Mouse (Mus musculus): ENCODE measurements at regions not wholly inside any gene's neighbourhood (a gene's known extent, or its start where the extent isn't known, plus 50 kb on each side); places are given as distances from the start of the nearest gene placed in this dataset.

GRCm38 (mm10) chr6:102977122-102977521 is 404.2 kb upstream of the Cntn3 start:
- no peak overlapping the region for H3K4me2 ChIP-seq (replicated peaks)
- H3K9ac ChIP-seq (replicated peaks): no peak overlapping the region
- no peaks in the 10 kb centered on the region for H3K9me3 ChIP-seq
- H3K27me3 ChIP-seq: no peaks in the 10 kb centered on the region
- H3K36me3 ChIP-seq: no peaks in the 10 kb centered on the region
- no peaks in the 10 kb centered on the region for H3K4me1 ChIP-seq (replicated peaks)
- 92% methylated on average over 3 of the region's 3 CpGs for WGBS
- H3K27ac ChIP-seq: no peak overlapping the region
- H3K4me3 ChIP-seq (replicated peaks): no peak overlapping the region
- no peak for ATAC-seq

DNA sequence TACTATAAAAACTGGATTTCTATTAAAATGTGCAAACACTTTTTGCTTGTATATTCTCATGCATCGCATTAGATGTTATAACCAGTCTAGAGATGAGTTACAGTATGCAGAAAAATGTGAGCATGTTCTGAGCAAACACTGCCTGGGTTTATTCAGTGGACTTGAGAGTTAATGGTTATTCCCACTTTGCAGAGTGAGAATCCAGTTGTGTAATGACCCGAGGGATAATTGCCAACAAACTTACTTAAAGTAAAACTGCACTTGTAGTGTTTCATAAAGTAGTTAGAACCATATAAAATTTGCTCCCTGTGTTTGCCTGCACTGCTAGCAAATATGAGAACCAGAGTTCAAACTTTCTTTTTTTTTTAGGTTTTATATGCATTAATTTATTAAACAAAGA is 450.4 kb upstream of the Cntn3 start:
- Histone ChIP-seq H3K9ac (replicated peaks) (no peak overlapping the region), H3K4me3 (replicated peaks) (no peak overlapping the region), H3K4me1 (replicated peaks) (no peaks in the 10 kb centered on the region), H3K27ac (no peak overlapping the region), H3K36me3 (no peaks in the 10 kb centered on the region), H3K27me3 (no peaks in the 10 kb centered on the region), H3K9me3 (no peaks in the 10 kb centered on the region), H3K4me2 (replicated peaks) (no peak overlapping the region)
- 85% methylated on average over 2 of the region's 2 CpGs for WGBS
- ATAC-seq: no peak

DNA sequence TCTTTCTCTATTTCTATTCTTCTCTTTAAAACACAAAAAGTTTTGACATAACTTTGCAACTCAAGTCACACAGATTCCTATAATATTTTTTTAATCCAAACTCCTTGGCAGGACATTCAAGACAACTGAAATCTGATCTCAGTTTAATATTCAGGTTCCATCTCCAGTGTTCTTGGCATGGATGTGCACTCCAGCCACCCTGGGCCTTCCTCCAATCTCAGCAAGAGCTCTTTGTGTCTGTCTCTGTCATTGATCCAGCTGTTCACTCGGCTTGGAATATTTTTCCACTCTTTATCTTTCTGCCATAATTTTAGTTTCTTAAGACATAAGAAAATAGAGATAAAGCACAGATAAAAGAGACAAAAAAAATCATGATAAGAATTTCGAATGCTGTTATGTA is 451.1 kb upstream of the Cntn3 start:
- ATAC-seq: no peak
- Histone ChIP-seq H3K27me3 (no peaks in the 10 kb centered on the region), H3K27ac (no peak overlapping the region), H3K9ac (replicated peaks) (no peak overlapping the region), H3K4me3 (replicated peaks) (no peak overlapping the region), H3K9me3 (no peaks in the 10 kb centered on the region), H3K36me3 (no peaks in the 10 kb centered on the region), H3K4me1 (replicated peaks) (no peaks in the 10 kb centered on the region), H3K4me2 (replicated peaks) (no peak overlapping the region)
- whole genome bisulfite sequencing: 59% methylated on average over 2 of the region's 2 CpGs

- Histone ChIP-seq H3K36me3 (no peaks in the 10 kb centered on the region), H3K9ac (replicated peaks) (no peak overlapping the region), H3K4me2 (replicated peaks) (no peak overlapping the region), H3K4me1 (replicated peaks) (no peaks in the 10 kb centered on the region), H3K9me3 (no peaks in the 10 kb centered on the region), H3K27me3 (no peaks in the 10 kb centered on the region), H3K27ac (no peak overlapping the region), H3K4me3 (replicated peaks) (no peak overlapping the region)
- 77% methylated on average over 1 of the region's 1 CpGs for WGBS
- ATAC-seq: no peak
These were observed 455.2 kb upstream of the Cntn3 start for GRCm38 (mm10) chr6:103028150-103028549.

DNA sequence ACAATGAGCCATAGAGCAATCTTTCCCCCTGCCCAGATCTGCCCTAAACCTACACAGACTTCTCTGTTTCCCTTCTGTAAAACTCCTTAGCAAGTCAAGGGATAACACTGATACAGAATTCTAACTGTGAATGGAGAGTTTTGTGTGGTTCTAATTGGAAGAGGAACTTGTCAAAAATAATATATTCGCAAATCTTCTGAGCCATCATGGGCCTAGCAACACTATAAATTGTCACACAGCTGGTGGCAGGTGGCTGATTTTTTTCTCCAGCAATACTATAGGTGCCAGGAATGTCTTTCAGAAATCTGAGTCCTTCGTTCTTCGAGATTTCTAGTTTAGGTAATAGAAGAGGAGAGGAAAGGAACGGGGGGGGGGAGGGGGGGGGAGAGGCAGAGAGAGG is 460.5 kb upstream of the Cntn3 start:
- H3K4me2 ChIP-seq (replicated peaks): no peak overlapping the region
- H3K36me3 ChIP-seq: no peaks in the 10 kb centered on the region
- no peaks in the 10 kb centered on the region for H3K9me3 ChIP-seq
- H3K27me3 ChIP-seq: no peaks in the 10 kb centered on the region
- no peak for ATAC-seq
- H3K4me1 ChIP-seq (replicated peaks): no peaks in the 10 kb centered on the region
- H3K9ac ChIP-seq (replicated peaks): no peak overlapping the region
- H3K4me3 ChIP-seq (replicated peaks): no peak overlapping the region
- no peak overlapping the region for H3K27ac ChIP-seq
- WGBS: 31% methylated on average over 4 of the region's 4 CpGs

- Histone ChIP-seq H3K4me3 (replicated peaks) (no peak overlapping the region), H3K9ac (replicated peaks) (no peak overlapping the region), H3K36me3 (no peaks in the 10 kb centered on the region), H3K9me3 (no peaks in the 10 kb centered on the region), H3K4me1 (replicated peaks) (no peaks in the 10 kb centered on the region), H3K4me2 (replicated peaks) (no peak overlapping the region), H3K27me3 (no peaks in the 10 kb centered on the region), H3K27ac (no peak overlapping the region)
- ATAC-seq: no peak
- WGBS: 33% methylated on average over 7 of the region's 7 CpGs
These were observed 461.0 kb upstream of the Cntn3 start for GRCm38 (mm10) chr6:103033919-103034318.

GRCm38 (mm10) chr6:103060591-103060990 is 449.8 kb upstream of the Chl1 start:
- H3K27ac ChIP-seq: no peak overlapping the region
- H3K36me3 ChIP-seq: no peaks in the 10 kb centered on the region
- no peak overlapping the region for H3K4me3 ChIP-seq (replicated peaks)
- no peak overlapping the region for H3K4me2 ChIP-seq (replicated peaks)
- WGBS: 50% methylated on average over 5 of the region's 5 CpGs
- no peaks in the 10 kb centered on the region for H3K9me3 ChIP-seq
- no peak for ATAC-seq
- no peaks in the 10 kb centered on the region for H3K27me3 ChIP-seq
- H3K4me1 ChIP-seq (replicated peaks): no peaks in the 10 kb centered on the region
- no peak overlapping the region for H3K9ac ChIP-seq (replicated peaks)

DNA sequence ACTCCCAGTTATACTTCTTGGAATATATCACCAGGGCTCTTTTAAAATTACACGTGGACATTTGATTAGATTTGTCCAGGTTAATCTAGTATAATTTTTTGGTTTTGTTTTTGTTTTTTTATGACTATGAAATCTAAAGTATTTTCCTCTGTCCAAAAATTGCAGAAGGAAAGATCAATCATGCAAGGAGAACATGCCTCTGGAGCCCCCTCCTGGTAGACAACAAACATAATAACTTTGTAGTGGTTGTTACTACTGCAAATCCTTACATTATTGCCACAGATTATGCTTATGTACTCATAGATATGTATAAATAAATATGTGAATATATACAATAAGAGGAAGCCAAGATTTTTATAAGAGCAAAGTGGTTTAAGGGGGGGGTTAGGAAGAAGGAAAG is 404.2 kb upstream of the Chl1 start:
- Histone ChIP-seq H3K4me3 (replicated peaks) (no peak overlapping the region), H3K27me3 (no peaks in the 10 kb centered on the region), H3K4me2 (replicated peaks) (no peak overlapping the region), H3K9me3 (no peaks in the 10 kb centered on the region), H3K4me1 (replicated peaks) (no peaks in the 10 kb centered on the region), H3K9ac (replicated peaks) (no peak overlapping the region), H3K27ac (no peak overlapping the region), H3K36me3 (no peaks in the 10 kb centered on the region)
- ATAC-seq: no peak
- WGBS: 51% methylated on average over 1 of the region's 1 CpGs

DNA sequence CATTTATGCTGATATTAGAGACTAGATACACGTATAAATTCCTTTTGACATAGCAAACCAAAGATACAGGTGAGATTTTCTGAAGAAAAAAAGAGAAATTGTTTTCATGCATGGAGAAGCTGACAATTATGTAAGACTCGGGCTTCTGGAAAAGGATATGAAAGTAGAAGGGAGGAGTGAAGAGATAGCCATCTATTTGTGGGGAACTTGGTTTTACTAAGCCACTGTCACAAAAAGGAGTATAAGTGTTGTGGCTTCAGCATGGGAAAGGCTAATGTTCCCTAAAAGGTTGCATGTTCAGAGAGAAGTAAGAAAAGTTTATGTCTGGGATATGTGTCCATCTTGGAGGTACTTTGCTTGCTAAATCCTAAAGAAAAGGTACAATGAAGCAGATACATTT is 390.8 kb upstream of the Chl1 start:
- no peak for ATAC-seq
- Histone ChIP-seq H3K4me2 (replicated peaks) (no peak overlapping the region), H3K27me3 (no peaks in the 10 kb centered on the region), H3K4me1 (replicated peaks) (no peaks in the 10 kb centered on the region), H3K9me3 (no peaks in the 10 kb centered on the region), H3K27ac (no peak overlapping the region), H3K9ac (replicated peaks) (no peak overlapping the region), H3K36me3 (no peaks in the 10 kb centered on the region), H3K4me3 (replicated peaks) (no peak overlapping the region)
- WGBS: 85% methylated on average over 2 of the region's 2 CpGs

- Histone ChIP-seq H3K4me1 (replicated peaks) (no peaks in the 10 kb centered on the region), H3K27me3 (no peaks in the 10 kb centered on the region), H3K9ac (replicated peaks) (no peak overlapping the region), H3K27ac (no peak overlapping the region), H3K9me3 (no peaks in the 10 kb centered on the region), H3K4me2 (replicated peaks) (no peak overlapping the region), H3K4me3 (replicated peaks) (no peak overlapping the region), H3K36me3 (no peaks in the 10 kb centered on the region)
- ATAC-seq: no peak
- WGBS: 84% methylated on average over 5 of the region's 5 CpGs
These were observed 369.5 kb upstream of the Chl1 start for GRCm38 (mm10) chr6:103140851-103141250.

DNA sequence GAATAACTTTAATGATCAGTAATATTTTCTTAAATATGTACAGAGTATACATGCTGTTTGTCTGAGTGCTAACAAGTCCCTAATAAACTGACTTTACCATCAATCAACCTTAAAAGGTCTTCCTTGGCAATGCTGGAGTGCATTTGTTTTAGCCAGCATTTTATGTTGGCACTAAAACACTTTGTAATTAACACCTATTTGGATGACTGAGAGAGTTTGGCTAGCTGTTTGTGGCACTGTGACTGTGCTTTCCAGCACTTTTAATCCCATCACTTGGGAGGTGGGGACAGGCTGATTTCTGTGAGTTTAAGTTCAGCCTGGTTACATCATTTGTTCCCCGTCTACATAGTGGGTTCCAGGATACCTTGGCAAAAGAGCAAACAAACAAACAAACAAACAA is 332.5 kb upstream of the Chl1 start:
- Histone ChIP-seq H3K27ac (no peak overlapping the region), H3K4me2 (replicated peaks) (no peak overlapping the region), H3K36me3 (no peaks in the 10 kb centered on the region), H3K9me3 (no peaks in the 10 kb centered on the region), H3K4me1 (replicated peaks) (no peaks in the 10 kb centered on the region), H3K9ac (replicated peaks) (no peak overlapping the region), H3K4me3 (replicated peaks) (no peak overlapping the region), H3K27me3 (no peaks in the 10 kb centered on the region)
- ATAC-seq: no peak
- 84% methylated on average over 1 of the region's 1 CpGs for WGBS

DNA sequence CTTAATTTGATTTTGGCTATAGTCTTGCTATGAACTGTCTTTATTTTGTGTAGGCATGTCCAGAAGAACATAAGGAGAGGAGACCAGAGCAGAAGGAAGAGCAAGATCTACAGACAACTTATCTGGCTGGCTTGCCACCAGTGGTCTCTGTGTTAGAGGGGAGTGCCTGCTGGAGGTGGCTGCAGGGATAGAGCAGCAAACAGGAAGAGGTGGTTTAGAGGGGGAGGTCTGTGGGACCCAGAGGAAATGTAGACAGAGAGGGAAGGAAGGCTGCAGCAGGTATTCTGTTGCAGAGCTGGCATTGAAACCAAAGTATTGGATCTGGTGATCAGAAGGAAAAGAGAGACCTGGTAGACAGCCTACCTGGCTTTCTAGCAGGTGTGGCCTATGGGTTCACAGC is 327.0 kb upstream of the Chl1 start:
- Histone ChIP-seq H3K9ac (replicated peaks) (no peak overlapping the region), H3K9me3 (no peaks in the 10 kb centered on the region), H3K4me2 (replicated peaks) (no peak overlapping the region), H3K27ac (no peak overlapping the region), H3K36me3 (no peaks in the 10 kb centered on the region), H3K4me3 (replicated peaks) (no peak overlapping the region), H3K4me1 (replicated peaks) (no peaks in the 10 kb centered on the region), H3K27me3 (no peaks in the 10 kb centered on the region)
- no peak for ATAC-seq

DNA sequence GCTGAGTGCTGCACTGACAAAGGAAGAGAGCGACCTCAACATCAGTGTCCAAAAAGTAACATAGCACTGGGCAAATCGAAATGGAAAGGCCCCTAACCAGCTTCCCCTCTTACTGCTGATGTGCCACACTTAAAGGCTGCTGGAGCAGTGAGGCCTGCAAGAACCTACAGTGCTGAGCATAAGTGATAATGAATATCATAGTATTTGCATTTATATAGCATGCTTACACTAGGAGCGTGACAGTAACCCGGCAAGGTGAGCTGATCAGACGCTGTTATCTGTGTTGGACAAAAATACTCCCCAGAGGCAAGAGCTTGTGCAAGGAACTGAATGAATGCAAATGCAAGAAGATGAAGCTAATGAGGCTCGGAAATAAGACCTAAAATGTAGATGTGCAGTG is 313.5 kb upstream of the Chl1 start:
- peak; percentile 74 for ATAC-seq
- Histone ChIP-seq H3K27me3 (no peaks in the 10 kb centered on the region), H3K4me3 (replicated peaks) (no peak overlapping the region), H3K9ac (replicated peaks) (no peak overlapping the region), H3K27ac (no peak overlapping the region), H3K4me2 (replicated peaks) (no peak overlapping the region), H3K36me3 (no peaks in the 10 kb centered on the region), H3K4me1 (replicated peaks) (no peaks in the 10 kb centered on the region; the same call in 1 of the 2 replicates), H3K9me3 (no peaks in the 10 kb centered on the region)
- WGBS: 72% methylated on average over 6 of the region's 6 CpGs
